Mouse (Mus musculus) CH12.LX (cell line): Measurements from ENCODE around the gene Zswim7. TPM values are rescaled to one million over a fixed set of nuclear protein-coding genes. Genes with fewer than 3 reads are reported as not detected.

Experiments used
- DNase-seq: peaks from one replicate; pipeline ENCODE4 v3.0.0-alpha.2; 2013; ENCODE audit errors: extremely low read depth
- H3K27ac ChIP-seq: 2 replicates; pipeline ENCODE4 v1.5.1; 2012; ENCODE audit warnings: low read depth, mild to moderate bottlenecking, control low read depth, moderate library complexity; ENCODE audit not compliant: insufficient read depth
- H3K27me3 ChIP-seq: replicated peaks from 2 replicates; pipeline ENCODE3; 2012; ENCODE audit warnings: inconsistent platforms
- H3K36me3 ChIP-seq, 2 experiments: replicated peaks in 1 of 2; 2 replicates each; pipeline versions ENCODE3 to v1.6.1; 2012; ENCODE audit warnings: inconsistent platforms in 1 of 2, low read length in 1 of 2, mild to moderate bottlenecking in 1 of 2, mixed read lengths in 1 of 2, moderate library complexity in 1 of 2; ENCODE audit not compliant: control insufficient read depth in 1 of 2, insufficient read depth in 1 of 2
- H3K4me1 ChIP-seq, 2 experiments: 2 replicates each; pipeline ENCODE4 v1.6.1; 2012; ENCODE audit warnings: inconsistent platforms in 1 of 2, moderate library complexity in 1 of 2; ENCODE audit not compliant: insufficient read depth in 2 of 2, control insufficient read depth in 1 of 2
- H3K4me2 ChIP-seq: 2 replicates; pipeline ENCODE4 v1.6.1; 2012; ENCODE audit warnings: low read depth, mild to moderate bottlenecking, control low read depth; ENCODE audit not compliant: poor library complexity, insufficient read depth, severe bottlenecking
- H3K4me3 ChIP-seq, 3 experiments: fragments of 150-350 bp in 1 of 3; sonication (generic) in 1 of 3; replicated peaks in 1 of 3; 2 replicates each; pipeline versions ENCODE3 to v1.5.1; 2011 to 2012; ENCODE audit warnings: low read depth in 2 of 3, low read length in 2 of 3, mild to moderate bottlenecking in 2 of 3, moderate library complexity in 2 of 3, control low read depth in 1 of 3, improper control_type of control experiment in 1 of 3, inconsistent platforms in 1 of 3, mixed read lengths in 1 of 3; ENCODE audit not compliant: poor library complexity in 1 of 3
- H3K79me2 ChIP-seq: replicated peaks from 2 replicates; pipeline ENCODE4 v1.6.1; 2012; ENCODE audit warnings: mild to moderate bottlenecking, moderate library complexity; ENCODE audit not compliant: control insufficient read depth, poor library complexity, insufficient read depth, severe bottlenecking; ENCODE audit errors: extremely low read depth
- H3K9ac ChIP-seq: 2 replicates; pipeline ENCODE4 v1.6.1; 2012; ENCODE audit warnings: low read depth, mild to moderate bottlenecking, control low read depth, moderate library complexity; ENCODE audit not compliant: insufficient read depth
- H3K9me3 ChIP-seq: replicated peaks from 2 replicates; pipeline ENCODE3; 2012; ENCODE audit warnings: low read length, inconsistent platforms, mixed read lengths
- CHD1 ChIP-seq: IDR thresholded peaks from 2 replicates; pipeline ENCODE4 v1.6.1; 2012; ENCODE audit warnings: low read depth, low read length, improper control_type of control experiment, inconsistent platforms
- GABPA ChIP-seq: IDR thresholded peaks from 2 replicates; pipeline ENCODE4 v1.6.1; 2012; ENCODE audit warnings: low read depth, low read length, improper control_type of control experiment, inconsistent platforms; ENCODE audit not compliant: insufficient replicate concordance
- JUN ChIP-seq: IDR thresholded peaks from 2 replicates; pipeline ENCODE4 v1.6.1; 2011; ENCODE audit warnings: low read depth, mild to moderate bottlenecking, low read length, improper control_type of control experiment, moderate library complexity; ENCODE audit not compliant: insufficient read depth
- KAT2A ChIP-seq: IDR thresholded peaks from 2 replicates; pipeline ENCODE4 v1.6.1; 2012; ENCODE audit warnings: low read length, improper control_type of control experiment, inconsistent platforms; ENCODE audit not compliant: insufficient replicate concordance
- MAFK ChIP-seq: IDR thresholded peaks from 2 replicates; pipeline ENCODE4 v1.6.1; 2011; ENCODE audit warnings: low read length, improper control_type of control experiment; ENCODE audit not compliant: insufficient replicate concordance
- MAZ ChIP-seq: IDR thresholded peaks from 2 replicates; pipeline ENCODE4 v1.6.1; 2012; ENCODE audit warnings: low read depth, mild to moderate bottlenecking, inconsistent platforms, low read length, improper control_type of control experiment, moderate library complexity
- MYC ChIP-seq: IDR thresholded peaks from 2 replicates; pipeline ENCODE4 v1.6.1; 2011; ENCODE audit warnings: low read depth, mild to moderate bottlenecking, improper control_type of control experiment, low read length
- NRF1 ChIP-seq: IDR thresholded peaks from 2 replicates; pipeline ENCODE4 v1.6.1; 2014; ENCODE audit warnings: low read depth, mild to moderate bottlenecking, inconsistent platforms, low read length, improper control_type of control experiment, moderate library complexity
- PAX5 ChIP-seq: IDR thresholded peaks from 2 replicates; pipeline ENCODE4 v1.6.1; 2012; ENCODE audit warnings: low read length, inconsistent platforms, mixed read lengths
- POLR2AphosphoS2 ChIP-seq: IDR thresholded peaks from 2 replicates; pipeline ENCODE4 v1.6.1; 2011; ENCODE audit warnings: low read depth, low read length, improper control_type of control experiment
- RAD21 ChIP-seq: IDR thresholded peaks from 2 replicates; pipeline ENCODE4 v1.6.1; 2011; ENCODE audit warnings: low read depth, mild to moderate bottlenecking, low read length, improper control_type of control experiment, moderate library complexity
- RCOR1 ChIP-seq: conservative IDR thresholded peaks from 2 replicates; pipeline ENCODE4 v1.6.1; 2012; ENCODE audit warnings: low read depth, mild to moderate bottlenecking, inconsistent platforms, low read length, improper control_type of control experiment
- SIN3A ChIP-seq: IDR thresholded peaks from 2 replicates; pipeline ENCODE4 v1.6.1; 2012; ENCODE audit warnings: low read length, improper control_type of control experiment, inconsistent platforms
- UBTF ChIP-seq: IDR thresholded peaks from 2 replicates; pipeline ENCODE4 v1.6.1; 2012; ENCODE audit warnings: low read depth, mild to moderate bottlenecking, inconsistent platforms, low read length, improper control_type of control experiment, moderate library complexity
- USF1 ChIP-seq: IDR thresholded peaks from 2 replicates; pipeline ENCODE4 v1.6.1; 2014; ENCODE audit warnings: low read depth, mild to moderate bottlenecking, inconsistent platforms, low read length, improper control_type of control experiment
- USF2 ChIP-seq: conservative IDR thresholded peaks from 2 replicates; pipeline ENCODE4 v1.6.1; 2011; ENCODE audit warnings: low read depth, low read length, improper control_type of control experiment
- ZC3H11A ChIP-seq: IDR thresholded peaks from 2 replicates; pipeline ENCODE4 v1.6.1; 2012; ENCODE audit warnings: low read depth, mild to moderate bottlenecking, inconsistent platforms, low read length, improper control_type of control experiment
- ZKSCAN1 ChIP-seq: IDR thresholded peaks from 2 replicates; pipeline ENCODE4 v1.6.1; 2012; ENCODE audit warnings: low read depth, inconsistent platforms, low read length, improper control_type of control experiment, borderline replicate concordance
- dilution Hi-C: fragments of 300-500 bp; cut with MboI; formaldehyde crosslinking; loops from 2 replicates; pipeline ENCODE4 v1.14.3; 2020; ENCODE audit warnings: low sequenced_read_pairs; ENCODE audit not compliant: extremely low pct_unique_long_range_greater_than_20kb, extremely low pct_ligation_motif_present
- in situ Hi-C: fragments of 300-500 bp; cut with MboI; formaldehyde crosslinking; loops from 3 replicates; pipeline ENCODE4 v1.14.3; 2019; ENCODE audit warnings: low sequenced_read_pairs, low pct_ligation_motif_present, low pct_unique_long_range_greater_than_20kb, mixed read lengths
- polyA plus RNA-seq: library from polyadenylated mRNA; unstranded; fragments of >175 nt; gene quantifications from 2 replicates; pipeline ENCODE4 v1.2.1, GENCODE M21; 2012; ENCODE audit warnings: low read depth; ENCODE audit not compliant: insufficient read length
- total RNA-seq, 2 experiments: library from RNA; depleted of rRNA; stranded (reverse); fragments of 300-350 nt in 1 of 2; fragments of >200 nt in 1 of 2; gene quantifications; 2 replicates each; pipeline ENCODE4 v1.2.3; 2012 to 2014

The Zswim7 gene
- total and polyA plus RNA-seq, 3 experiments, result 44.2 to 62.5 (median 57.8) TPM

DNA sequence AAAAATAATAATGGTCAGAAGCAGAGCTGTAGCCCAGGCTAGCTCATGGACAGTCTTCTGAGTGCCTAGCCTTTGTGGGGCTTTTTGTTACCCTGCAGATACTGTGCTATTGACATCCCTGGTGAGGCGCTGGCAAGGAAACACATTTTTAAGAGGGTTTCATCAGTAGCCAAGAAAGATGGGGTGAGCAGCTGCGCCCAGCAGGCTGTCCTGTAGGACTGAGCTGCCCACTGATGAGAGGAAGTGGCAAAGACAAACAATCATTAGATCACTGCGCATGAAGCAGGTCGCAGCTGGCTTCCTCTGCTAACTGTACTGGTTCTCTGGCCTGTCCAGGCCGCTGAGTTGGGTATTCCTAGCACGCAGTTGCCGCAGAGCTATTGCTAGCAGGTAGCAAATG is 17.6 kb downstream of the Zswim7 start:
- H3K9ac ChIP-seq, result no peak overlapping the region
- no peak overlapping the region for H3K27ac ChIP-seq
- no peak for TF ChIP-seq PAX5
- no peak overlapping the region for H3K4me3 ChIP-seq
- H3K4me2 ChIP-seq, result no peak overlapping the region
- H3K27me3 ChIP-seq, result no peaks in the 10 kb centered on the region
- H3K36me3 ChIP-seq, result peaks cover 9 to 25% of the 10 kb centered on the region in 2 experiments
- H3K9me3 ChIP-seq, result no peaks in the 10 kb centered on the region
- no peak for DNase-seq
- H3K4me1 ChIP-seq, result peaks cover 28 to 69% of the 10 kb centered on the region in 2 experiments
- in situ Hi-C loops, result loop anchor here (5.0 kb wide), 1 partner anchor 136 kb away; no protein-coding TSS in a partner anchor
- H3K79me2 ChIP-seq, result no peaks in the 10 kb centered on the region
- dilution Hi-C loops, result no loop called here

DNA sequence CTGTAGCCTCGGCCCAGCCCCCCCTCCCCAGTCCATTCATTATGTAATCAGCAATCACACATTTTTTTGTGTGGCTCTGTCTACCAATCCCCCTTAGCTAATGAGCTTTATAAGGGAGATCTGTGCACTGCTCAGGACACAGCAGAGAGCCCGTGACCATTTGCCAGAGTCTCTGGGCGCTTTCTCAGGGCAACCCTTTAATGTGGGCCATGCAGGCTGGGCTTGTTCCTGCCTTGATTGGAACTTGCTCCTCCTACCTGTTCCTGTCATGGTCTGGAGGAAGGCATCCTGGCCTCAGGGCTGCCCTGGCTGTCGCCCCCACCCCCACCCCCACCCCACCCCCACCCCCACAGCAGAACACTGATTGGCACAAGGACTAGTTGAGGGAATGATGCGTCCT is 22.0 kb downstream of the Zswim7 start:
- H3K4me1 ChIP-seq, result peaks cover 8 to 38% of the 10 kb centered on the region in 2 experiments
- H3K79me2 ChIP-seq, result no peaks in the 10 kb centered on the region
- H3K4me3 ChIP-seq, result no peak overlapping the region
- no peak overlapping the region for H3K27ac ChIP-seq
- H3K9me3 ChIP-seq, result no peaks in the 10 kb centered on the region
- no peak for TF ChIP-seq ZKSCAN1
- TF ChIP-seq USF1, result no peak
- no peak for TF ChIP-seq JUN
- TF ChIP-seq RCOR1, result no peak
- no peak for TF ChIP-seq UBTF
- TF ChIP-seq RAD21, result no peak
- TF ChIP-seq USF2, result no peak
- no peak for TF ChIP-seq MYC
- no peak for TF ChIP-seq SIN3A
- TF ChIP-seq CHD1, result no peak
- no peak for TF ChIP-seq MAFK
- TF ChIP-seq PAX5, result no peak
- no peak for TF ChIP-seq NRF1
- no peak for TF ChIP-seq MAZ
- TF ChIP-seq GABPA, result no peak
- no peak for TF ChIP-seq ZC3H11A
- TF ChIP-seq POLR2AphosphoS2, result no peak
- TF ChIP-seq KAT2A, result no peak
- TF ChIP-seq, all 38 proteins: peak for 0
- H3K9ac ChIP-seq, result no peak overlapping the region
- no peaks in the 10 kb centered on the region for H3K36me3 ChIP-seq
- H3K4me2 ChIP-seq, result no peak overlapping the region
- DNase-seq, result no peak
- dilution Hi-C loops, result no loop called here
- no peaks in the 10 kb centered on the region for H3K27me3 ChIP-seq
- in situ Hi-C loops, result no loop called here
